Mouse (Mus musculus) B cell, adult 67 days (primary cell): ENCODE measurements around the gene Rnf215. TPM values are rescaled to one million over a fixed set of nuclear protein-coding genes. Genes with fewer than 3 reads are reported as not detected.

Source experiments
- total RNA-seq, 2 experiments: library from RNA; stranded (reverse); gene quantifications; 4 replicates each; pipeline ENCODE4 v1.2.4; 2023

Rnf215 gene
- 10 to 100 TPM; 33.9 to 34.8 TPM for total RNA-seq

DNA sequence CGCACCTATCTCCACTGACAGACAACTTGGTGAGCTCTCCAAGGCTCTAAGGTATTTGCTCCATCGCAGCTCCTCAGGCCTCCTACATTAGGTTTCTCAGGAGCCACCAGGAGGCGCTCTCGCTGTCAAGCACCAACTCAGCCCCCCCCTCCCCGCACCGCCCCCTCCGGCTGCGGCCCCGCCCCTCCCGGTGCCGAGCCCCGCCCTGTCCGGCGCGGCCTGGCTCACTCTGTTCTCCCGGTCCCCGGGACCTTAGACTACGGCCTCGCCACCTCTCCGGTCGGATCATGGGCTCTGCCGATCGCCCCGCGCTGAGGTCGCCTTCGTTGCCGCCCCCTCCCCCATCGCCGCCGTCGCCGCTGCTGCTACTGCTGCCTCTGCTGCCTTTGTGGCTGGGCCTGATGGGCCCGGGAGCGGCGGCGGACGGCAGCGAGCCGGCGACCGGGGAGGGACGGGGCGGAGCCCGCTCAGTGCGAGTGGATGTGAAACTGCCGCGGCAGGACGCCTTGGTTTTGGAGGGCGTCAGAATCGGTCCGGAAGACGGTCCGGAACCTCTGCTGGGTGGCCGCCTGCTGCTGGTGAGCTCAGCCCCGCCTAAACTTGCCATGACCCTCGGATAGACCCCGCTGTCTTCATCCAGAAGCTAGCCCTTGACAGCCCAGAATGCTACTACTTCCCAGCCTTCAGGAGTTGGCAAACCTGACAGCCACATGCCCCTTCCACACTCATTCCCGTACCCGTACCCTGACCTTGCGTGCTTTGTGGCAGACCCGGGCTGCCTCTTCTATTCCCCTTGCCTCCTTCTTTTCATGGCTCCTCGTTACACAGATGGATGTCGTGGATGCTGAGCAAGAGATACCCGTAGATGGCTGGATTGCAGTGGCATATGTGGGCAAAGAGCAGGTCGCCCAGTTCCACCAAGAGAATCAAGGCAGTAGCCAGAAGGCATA lies at the start of gene Rnf215:
TSS of gene Rnf215 (plus strand) at position 217 of the 950 bp plus-strand sequence.

DNA sequence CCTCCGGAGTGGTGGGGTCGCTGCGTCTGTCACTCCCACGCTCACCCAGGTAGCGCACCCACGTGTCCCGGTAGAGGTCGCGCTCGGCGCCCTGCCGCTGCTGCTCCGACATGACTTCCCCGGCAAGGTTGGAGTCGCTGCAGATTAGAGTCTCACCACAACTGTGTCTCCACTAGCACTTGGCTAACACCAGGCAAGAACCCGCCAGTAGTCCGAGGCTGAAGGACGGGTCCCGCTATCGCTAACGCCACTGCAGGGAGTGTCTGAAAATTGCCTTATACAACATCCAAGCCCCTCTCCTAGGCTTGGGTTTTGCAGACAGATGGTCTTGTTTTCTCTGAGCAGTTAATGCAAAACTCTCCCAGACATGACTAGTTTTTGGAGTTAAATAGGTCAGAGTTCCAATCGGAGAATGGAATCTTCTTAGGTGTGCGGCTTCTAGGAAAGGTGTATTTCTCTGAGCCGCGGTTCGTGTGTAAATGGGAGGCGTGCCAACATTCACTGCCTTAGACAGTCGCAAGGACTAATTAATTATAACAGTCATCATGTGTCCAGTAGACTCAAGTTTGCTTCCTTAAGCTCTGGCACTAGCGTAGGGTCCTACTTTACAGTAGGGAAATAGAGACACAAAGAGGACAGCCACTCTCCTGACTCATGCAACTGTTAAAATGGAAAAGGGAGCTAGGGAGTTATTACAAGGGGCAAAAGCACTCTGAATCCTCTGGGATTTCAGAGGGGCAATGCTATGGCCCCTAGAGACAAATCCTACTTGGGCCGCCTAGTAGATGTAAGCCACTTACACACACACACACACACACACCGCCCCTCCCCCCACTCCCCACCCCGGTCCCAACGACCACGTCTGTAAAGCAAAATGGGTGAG lies 39.6 kb upstream of the Rnf215 start, which contains the start of gene Mtfp1:
TSS of gene Mtfp1 (minus strand) at position 275 of the 883 bp plus-strand sequence.

DNA sequence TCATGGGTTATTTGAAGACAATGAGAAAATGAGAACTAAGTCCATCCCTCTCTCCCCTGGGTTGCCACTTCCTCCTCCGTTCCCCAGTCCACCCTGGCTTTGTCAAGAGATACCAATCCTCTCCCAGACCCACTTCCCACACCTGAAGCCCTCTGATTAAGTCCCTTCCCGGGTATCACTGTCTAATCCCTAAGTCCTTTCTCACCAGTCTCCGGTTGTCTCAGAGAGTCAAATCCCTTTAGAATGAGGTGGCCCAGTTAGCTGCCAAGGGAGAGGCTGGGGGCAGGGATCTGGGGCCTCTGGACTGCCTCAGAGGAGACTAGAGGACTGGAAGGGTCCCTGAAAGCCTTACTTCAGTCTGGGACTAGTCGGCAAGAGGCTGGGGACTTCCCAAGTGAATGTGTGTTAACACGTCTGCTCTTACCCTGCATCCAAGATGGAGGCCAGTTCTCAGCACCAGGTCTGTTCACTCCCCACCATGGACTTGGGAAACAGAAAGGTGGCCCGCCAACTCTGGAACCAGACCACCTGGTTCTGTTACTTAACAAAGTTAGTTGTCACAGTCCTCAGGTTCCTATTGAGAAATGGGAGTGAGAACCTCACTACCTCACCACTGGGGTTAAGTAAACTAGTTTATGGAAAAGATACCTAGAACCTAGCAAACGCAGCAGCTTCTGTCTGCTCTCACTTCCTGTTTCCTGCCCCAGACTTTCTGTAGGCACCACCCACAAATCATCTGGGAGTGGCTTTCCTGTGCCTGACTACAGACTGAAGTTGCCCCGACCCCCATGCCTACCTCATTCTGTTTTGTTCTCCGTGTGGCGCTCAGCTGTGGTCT lies 12.0 kb upstream of the Rnf215 start, which contains the start of gene Sec14l2:
TSS of gene Sec14l2 (minus strand) at position 674 of the 838 bp plus-strand sequence.

DNA sequence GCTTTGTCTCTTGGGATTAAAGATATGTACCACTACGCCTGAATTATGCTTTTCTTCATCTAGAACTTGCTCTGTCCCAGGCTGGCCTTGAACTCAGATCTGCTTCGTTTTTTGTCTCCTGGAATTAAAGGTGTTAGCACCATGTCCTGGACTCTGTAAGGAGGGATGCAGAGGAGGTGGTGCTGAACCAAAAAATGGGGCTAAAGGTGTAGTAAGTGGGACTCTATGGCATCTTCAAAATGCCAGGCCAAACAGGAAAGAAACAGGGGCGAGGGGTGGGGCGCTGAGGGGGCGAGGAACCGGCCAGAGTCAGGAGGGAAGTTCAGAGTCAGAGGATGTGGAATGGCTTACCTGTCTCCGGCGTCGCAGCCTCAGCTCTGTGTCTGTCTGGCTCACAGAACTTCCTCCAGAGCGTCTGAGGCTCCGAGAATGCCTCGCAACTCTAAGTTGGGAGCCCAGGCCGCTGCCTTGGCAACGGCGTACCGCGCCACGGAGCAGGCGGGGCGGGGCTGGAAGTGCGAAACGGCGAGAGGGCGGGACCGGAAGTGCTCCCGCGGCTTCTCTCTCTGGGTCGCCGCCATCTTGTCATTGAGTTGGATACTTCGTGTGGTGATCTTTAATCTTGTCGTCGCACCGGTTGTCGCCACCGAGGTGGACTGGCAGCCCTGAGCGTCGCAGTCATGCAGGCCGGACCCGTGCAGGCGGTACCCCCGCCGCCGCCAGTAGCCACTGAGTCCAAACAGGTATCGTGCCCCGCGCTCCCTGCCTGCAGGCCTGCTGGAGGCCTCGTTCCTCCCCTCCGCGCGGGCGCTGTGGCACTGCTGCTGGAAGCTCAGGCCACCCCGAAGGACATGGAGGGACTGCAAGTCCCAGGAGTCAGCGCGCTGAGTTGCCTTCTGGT lies 25.1 kb downstream of the Rnf215 start, which contains the start of the genes Ccdc157 and Sf3a1:
TSS of gene Ccdc157 (minus strand) at position 486 of the 901 bp plus-strand sequence.
TSS of gene Sf3a1 (plus strand) at position 543 of the 901 bp plus-strand sequence.

DNA sequence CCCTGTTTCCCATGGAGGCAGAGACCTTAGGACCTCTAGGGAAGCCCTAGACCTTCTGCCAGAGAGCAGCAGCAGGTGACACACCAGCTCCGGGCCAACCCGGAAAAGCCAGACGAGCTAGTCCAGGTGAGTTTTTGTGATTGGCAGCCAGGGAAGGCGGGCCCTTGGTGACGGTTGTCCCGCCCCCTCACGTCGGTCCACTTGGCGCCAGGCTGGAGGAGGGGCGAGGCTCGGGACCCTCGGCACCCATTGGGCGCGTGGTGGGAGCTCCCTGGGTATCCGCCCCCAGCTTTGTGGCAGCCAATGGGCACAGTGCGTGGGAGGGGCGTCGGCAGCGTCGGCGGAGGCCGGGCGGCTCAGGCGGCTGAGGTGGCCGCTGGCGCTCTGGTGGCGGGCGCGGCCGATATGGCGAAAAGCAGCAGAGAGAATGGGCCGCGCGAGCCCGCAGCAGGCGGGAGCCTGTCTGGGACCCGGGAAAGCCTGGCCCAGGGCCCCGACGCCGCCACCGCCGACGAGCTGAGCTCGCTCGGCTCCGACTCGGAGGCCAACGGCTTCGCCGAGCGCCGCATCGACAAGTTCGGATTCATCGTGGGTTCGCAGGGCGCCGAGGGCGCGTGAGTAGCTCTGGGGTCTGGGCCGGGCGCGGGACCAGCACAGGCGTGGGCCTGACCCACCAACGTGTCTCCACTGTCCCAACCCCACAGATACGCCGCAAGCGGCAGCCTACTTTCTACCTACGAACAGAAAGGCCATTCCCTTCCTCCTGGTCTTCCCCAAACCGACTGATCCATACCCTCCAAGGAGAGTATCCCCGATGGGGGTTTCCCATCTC lies 51.7 kb downstream of the Rnf215 start, which contains the start of gene Tbc1d10a:
TSS of gene Tbc1d10a (plus strand) at position 304 of the 832 bp plus-strand sequence.

Other genes with a start within 250 kb of the Rnf215 start
- gene 4921536K21Rik, start 240.1 kb upstream of the Rnf215 start, total RNA-seq, result 1 to 10 TPM in 1 of 2 experiments, under 1 TPM in 1; 0.46 to 1.2 TPM
- 10 to 100 TPM in 1 of 2 experiments, 1 to 10 TPM in 1; 6.8 to 11.7 TPM for gene Dusp18, start 240.0 kb upstream of the Rnf215 start, total RNA-seq
- gene Slc35e4, start 220.5 kb upstream of the Rnf215 start, total RNA-seq, result 1 to 10 TPM; 7.7 to 9.3 TPM
- gene Tcn2, start 203.0 kb upstream of the Rnf215 start, total RNA-seq, result 10 to 100 TPM; 20.1 to 21.7 TPM
- gene Pes1, start 171.2 kb upstream of the Rnf215 start, total RNA-seq, result 10 to 100 TPM; 81.9 to 90.6 TPM
- not detected for gene 4930556J24Rik, start 158.4 kb upstream of the Rnf215 start, total RNA-seq
- gene Gal3st1, start 151.6 kb upstream of the Rnf215 start, total RNA-seq, result not detected
- gene Sec14l4, start 103.7 kb upstream of the Rnf215 start, total RNA-seq, result not detected
- not detected for gene Sec14l3, start 70.4 kb upstream of the Rnf215 start, total RNA-seq
- gene Mtfp1, start 39.8 kb upstream of the Rnf215 start, total RNA-seq, result 1 to 10 TPM; 1.9 to 4.8 TPM
- 1 to 10 TPM; 1.1 to 1.4 TPM for gene Sec14l2, start 11.8 kb upstream of the Rnf215 start, total RNA-seq
- gene Ccdc157, start 25.1 kb downstream of the Rnf215 start, total RNA-seq, result 1 to 10 TPM; 5.9 to 10.0 TPM
- gene Sf3a1, start 25.1 kb downstream of the Rnf215 start, total RNA-seq, result 10 to 100 TPM; 59.4 to 78.9 TPM
- gene Tbc1d10a, start 51.6 kb downstream of the Rnf215 start, total RNA-seq, result 10 to 100 TPM; 35.2 to 48.3 TPM
- 1 to 10 TPM; 2.3 to 3.0 TPM for gene Castor1, start 83.0 kb downstream of the Rnf215 start, total RNA-seq
- 1 to 10 TPM; 4.4 to 8.0 TPM for gene Osm, start 101.2 kb downstream of the Rnf215 start, total RNA-seq
- gene Lif, start 122.4 kb downstream of the Rnf215 start, total RNA-seq, result not detected